Mouse (Mus musculus): ENCODE measurements around the gene Snf8. TPM values are rescaled to one million over a fixed set of nuclear protein-coding genes. Genes with fewer than 3 reads are reported as not detected.

Snf8 gene
- total and polyA plus RNA-seq, 2 experiments from 2014 or later = 23.2 to 114 TPM

DNA sequence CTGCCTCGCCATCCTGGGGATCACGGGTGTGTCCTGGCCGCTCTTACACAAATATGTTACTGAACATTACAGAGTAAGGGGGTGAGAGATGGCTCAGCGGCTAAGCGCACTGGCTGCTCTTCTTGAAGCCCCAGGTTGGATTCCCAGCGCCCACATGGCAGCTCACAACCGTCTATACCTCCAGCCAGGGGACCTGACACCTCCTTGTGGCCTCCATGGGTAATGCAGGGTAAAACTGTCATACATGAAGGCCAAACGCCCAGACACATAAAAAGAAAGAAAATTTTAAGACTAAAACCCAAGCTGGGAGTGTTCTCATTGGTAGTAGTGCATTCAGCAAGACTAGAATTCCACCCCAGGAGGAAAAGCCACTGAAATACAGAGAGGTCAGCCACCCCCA, 40.5 kb upstream of the Snf8 start:
- Histone ChIP-seq H3K9me3 (ENCODE audit: low read length) (no peaks in the 10 kb centered on the region), H3K4me2 (ENCODE audit: low read depth, low read length, poor library complexity, severe bottlenecking) (no peak overlapping the region), H3K27me3 (ENCODE audit: insufficient read depth, low read length) (no peaks in the 10 kb centered on the region), H3K4me3 (ENCODE audit: low read depth, low read length) (no peak overlapping the region), H3K4me1 (ENCODE audit: insufficient read depth, low read length) (no peaks in the 10 kb centered on the region), H3K36me3 (ENCODE audit: insufficient read depth, low read length) (no peaks in the 10 kb centered on the region), H3K9ac (replicated peaks; ENCODE audit: low read length, poor library complexity, severe bottlenecking) (no peak overlapping the region), H3K27ac (ENCODE audit: low read depth, low read length) (no peak overlapping the region)
- 98% methylated on average over 8 of the region's 8 CpGs for WGBS
- TF ChIP-seq CTCF (IDR thresholded peaks at IDR 0.05) = peak; percentile 15
- DNase-seq (ENCODE audit: low spot score) (no peak), ATAC-seq (ENCODE audit: low FRiP score) (no peak)

DNA sequence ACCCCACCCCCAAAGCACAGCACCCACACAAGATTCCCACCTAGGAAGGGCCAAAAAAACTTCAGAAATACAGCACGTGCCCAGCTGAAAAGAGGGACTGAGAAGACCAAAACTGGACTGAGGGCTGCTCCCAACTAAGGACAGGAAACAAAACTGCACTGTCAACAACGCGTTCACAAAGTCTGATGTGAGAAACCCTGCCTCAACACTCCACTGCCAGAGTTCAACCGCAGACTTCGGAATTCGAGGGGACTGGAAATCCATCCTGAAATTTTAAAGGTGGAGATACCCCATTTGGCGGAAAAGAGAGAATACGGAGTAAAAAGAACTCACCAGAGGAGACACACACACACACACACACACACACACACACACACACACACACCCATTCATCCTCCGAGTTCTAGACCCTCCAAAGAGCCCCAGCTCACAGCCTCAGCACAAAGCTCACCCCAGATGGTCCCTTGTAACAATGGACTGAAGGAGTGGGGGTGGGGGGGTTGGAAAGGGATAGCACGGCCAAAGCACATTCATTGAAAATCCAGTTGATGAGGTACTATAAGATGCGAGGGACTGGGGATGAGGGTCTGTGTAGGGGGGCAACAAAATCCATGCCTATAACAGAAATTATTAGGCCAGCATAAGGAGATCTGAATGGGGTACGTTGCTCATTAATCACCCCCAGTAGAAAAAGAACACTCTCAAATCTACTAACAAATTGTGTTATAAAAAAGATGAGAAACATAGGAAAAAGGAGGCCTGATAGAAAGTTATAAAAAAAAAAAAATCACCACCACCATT, 31.4 kb upstream of the Snf8 start:
- peak; percentile 19 for DNase-seq (ENCODE audit: low spot score)
- no peak overlapping the region for H3K27ac ChIP-seq (ENCODE audit: low read depth, low read length)

DNA sequence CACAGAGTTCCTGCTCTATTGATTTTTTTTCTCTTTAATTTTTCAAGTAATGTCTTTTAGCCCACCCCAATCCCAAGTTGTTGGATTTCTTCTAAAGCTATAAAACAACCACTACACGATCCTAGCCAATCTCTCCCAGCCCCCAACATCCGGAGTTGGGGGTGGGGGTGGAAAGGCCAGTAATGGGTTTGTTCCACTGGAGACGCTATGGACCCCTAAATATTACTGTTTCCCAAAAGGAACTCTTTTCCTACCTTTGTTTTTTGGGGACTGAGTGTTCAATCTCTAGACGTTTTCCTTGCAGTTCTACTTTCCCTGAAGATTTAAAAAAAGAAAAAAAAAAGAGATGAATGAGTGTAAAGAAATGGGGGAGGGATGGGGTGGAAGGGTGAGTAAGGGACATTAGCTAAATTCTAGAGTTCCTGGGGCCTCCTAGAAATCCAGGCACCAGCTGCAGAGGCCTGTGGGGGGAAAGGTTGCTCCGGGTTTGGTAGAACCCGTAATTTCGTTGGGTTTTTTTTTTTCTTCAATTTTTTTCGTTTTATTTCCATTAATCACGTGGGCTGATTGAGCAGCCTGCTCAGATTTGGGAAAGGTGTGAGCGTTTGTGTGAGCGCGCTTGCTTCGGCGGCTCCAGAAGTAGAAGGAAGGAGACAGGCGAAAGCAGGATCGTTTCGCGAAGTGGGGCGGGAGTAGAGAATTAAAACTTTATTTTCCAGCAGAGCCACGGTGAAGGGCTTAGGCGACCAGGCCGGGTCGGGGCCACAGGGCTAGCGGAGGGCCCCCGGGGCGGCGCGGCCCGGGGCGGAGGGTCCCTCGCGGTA, 30.5 kb upstream of the Snf8 start:
- peak overlapping the region; percentile 49 for H3K4me3 ChIP-seq (ENCODE audit: low read depth, low read length)
- DNase-seq (ENCODE audit: low spot score) (peak; percentile 28), ATAC-seq (ENCODE audit: low FRiP score) (no peak)
- WGBS = 2% methylated on average over 32 of the region's 32 CpGs
- H3K27me3 ChIP-seq (ENCODE audit: insufficient read depth, low read length) = no peaks in the 10 kb centered on the region
- peak overlapping the region; percentile 75 for H3K4me2 ChIP-seq (ENCODE audit: low read depth, low read length, poor library complexity, severe bottlenecking)
- H3K36me3 ChIP-seq (ENCODE audit: insufficient read depth, low read length) = no peaks in the 10 kb centered on the region
- peak overlapping the region; percentile 45 for H3K9ac ChIP-seq (replicated peaks; ENCODE audit: low read length, poor library complexity, severe bottlenecking)
- TF ChIP-seq CTCF (IDR thresholded peaks at IDR 0.05) = no peak
- H3K27ac ChIP-seq (ENCODE audit: low read depth, low read length) = no peak overlapping the region
- no peaks in the 10 kb centered on the region; the same call in 1 of the 2 replicates for H3K4me1 ChIP-seq (ENCODE audit: insufficient read depth, low read length)
- H3K9me3 ChIP-seq (ENCODE audit: low read length) = no peaks in the 10 kb centered on the region

More for the DNA sequence above, 31.4 kb upstream of the Snf8 start:
- H3K9me3 ChIP-seq (ENCODE audit: low read length) = no peaks in the 10 kb centered on the region
- no peaks in the 10 kb centered on the region for H3K27me3 ChIP-seq (ENCODE audit: insufficient read depth, low read length)
- H3K4me2 ChIP-seq (ENCODE audit: low read depth, low read length, poor library complexity, severe bottlenecking) = peak overlapping the region; percentile 22
- ATAC-seq (ENCODE audit: low FRiP score) = no peak
- H3K36me3 ChIP-seq (ENCODE audit: insufficient read depth, low read length) = no peaks in the 10 kb centered on the region
- no peak overlapping the region for H3K4me3 ChIP-seq (ENCODE audit: low read depth, low read length)
- 12% methylated on average over 12 of the region's 12 CpGs for WGBS
- no peaks in the 10 kb centered on the region; the same call in 1 of the 2 replicates for H3K4me1 ChIP-seq (ENCODE audit: insufficient read depth, low read length)
- H3K9ac ChIP-seq (replicated peaks; ENCODE audit: low read length, poor library complexity, severe bottlenecking) = no peak overlapping the region
- TF ChIP-seq CTCF (IDR thresholded peaks at IDR 0.05) = no peak

DNA sequence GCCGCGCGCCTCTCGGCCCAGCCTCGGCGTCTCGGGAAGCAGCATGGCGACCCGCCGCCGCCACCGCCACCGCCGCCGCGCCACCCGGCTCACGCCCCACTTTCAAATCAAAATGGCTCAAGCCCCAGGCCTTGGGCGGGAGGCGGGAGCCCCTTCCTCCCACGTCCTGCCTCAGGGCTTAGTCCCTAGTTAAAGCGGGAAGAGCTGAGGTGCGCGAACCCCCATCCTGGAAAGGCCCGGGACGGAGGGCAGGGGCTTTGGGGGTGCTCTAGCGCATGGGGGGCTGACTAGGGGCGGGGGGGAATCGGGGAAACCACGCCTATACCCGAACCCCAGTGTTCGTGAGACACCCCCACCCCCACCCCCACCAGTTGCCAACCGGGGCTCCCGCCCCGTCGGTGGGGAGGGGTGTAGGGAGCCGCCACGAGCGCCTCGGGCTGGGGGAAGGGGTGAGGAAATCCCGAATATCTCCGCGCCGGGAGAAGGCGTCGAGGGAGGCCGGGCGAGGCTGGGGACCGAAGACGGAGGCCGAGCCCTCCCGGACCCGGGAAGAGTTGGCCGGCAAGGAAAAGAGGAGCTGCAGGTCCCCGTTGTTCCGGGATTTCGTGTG, 29.8 kb upstream of the Snf8 start:
- no peak overlapping the region for H3K27ac ChIP-seq (ENCODE audit: low read depth, low read length)
- no peak for TF ChIP-seq CTCF (IDR thresholded peaks at IDR 0.05)
- H3K9ac ChIP-seq (replicated peaks; ENCODE audit: low read length, poor library complexity, severe bottlenecking) = peak overlapping the region; percentile 45
- DNase-seq (ENCODE audit: low spot score) (no peak), ATAC-seq (ENCODE audit: low FRiP score) (no peak)
- H3K36me3 ChIP-seq (ENCODE audit: insufficient read depth, low read length) = no peaks in the 10 kb centered on the region
- no peaks in the 10 kb centered on the region; the same call in 1 of the 2 replicates for H3K4me1 ChIP-seq (ENCODE audit: insufficient read depth, low read length)
- H3K4me2 ChIP-seq (ENCODE audit: low read depth, low read length, poor library complexity, severe bottlenecking) = peak overlapping the region; percentile 75
- no peaks in the 10 kb centered on the region for H3K9me3 ChIP-seq (ENCODE audit: low read length)
- peak overlapping the region; percentile 49 for H3K4me3 ChIP-seq (ENCODE audit: low read depth, low read length)
- WGBS = under 1% methylated on average over 42 of the region's 57 CpGs
- no peaks in the 10 kb centered on the region for H3K27me3 ChIP-seq (ENCODE audit: insufficient read depth, low read length)

DNA sequence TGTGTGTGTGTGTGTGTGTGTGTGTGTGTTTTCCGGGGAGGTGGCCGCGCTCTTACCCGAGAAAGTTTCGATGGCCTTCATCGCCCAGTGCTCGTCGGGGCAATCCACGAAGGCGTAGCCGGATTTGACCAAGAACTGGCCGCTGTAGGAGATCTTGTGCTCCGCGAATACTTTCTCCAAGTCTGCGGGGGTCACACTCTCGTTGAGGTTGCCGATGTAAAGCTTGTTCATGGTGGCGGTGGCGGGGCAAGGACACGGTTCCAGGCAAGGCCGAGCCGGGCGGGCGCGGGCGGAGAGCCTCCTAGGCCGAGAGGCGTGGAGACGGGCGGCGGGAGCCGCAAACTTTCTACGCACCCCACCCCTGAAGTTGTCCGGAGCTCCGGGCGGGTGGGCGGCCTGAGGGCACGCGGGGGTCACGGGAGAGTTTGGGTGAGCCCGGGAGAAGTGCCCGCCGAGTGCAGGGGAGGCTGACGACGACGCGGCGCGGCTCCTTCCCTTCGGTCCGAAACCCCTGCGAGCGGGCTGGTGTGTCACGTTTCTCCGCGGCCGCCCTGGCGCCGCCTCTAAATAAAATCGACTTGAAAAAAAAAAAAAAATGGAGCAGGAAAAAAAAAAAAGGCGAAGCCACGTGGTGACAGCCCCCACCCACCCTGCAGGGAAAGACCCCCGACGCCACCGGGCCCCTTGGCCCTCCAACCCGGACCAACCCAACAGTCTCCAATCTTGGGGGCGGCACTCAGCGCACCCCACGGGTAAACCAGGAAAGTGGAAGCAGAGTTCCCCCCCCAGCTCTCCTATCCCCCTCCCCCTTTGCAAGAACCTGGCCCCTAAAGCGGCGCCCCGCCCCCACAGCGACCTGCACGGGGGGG, 29.0 kb upstream of the Snf8 start, which contains the start of gene Igf2bp1:
Gene Igf2bp1 (minus strand): TSS at position 538 of the 869 bp plus-strand sequence.
- TF ChIP-seq CTCF (IDR thresholded peaks at IDR 0.05) = no peak
- Histone ChIP-seq H3K4me3 (ENCODE audit: low read depth, low read length) (peak within 1 kb of the TSS; percentile 49), H3K36me3 (ENCODE audit: insufficient read depth, low read length) (no peaks in the 10 kb centered on the region), H3K4me2 (ENCODE audit: low read depth, low read length, poor library complexity, severe bottlenecking) (peak within 1 kb of the TSS; percentile 75), H3K27me3 (ENCODE audit: insufficient read depth, low read length) (no peaks in the 10 kb centered on the region), H3K27ac (ENCODE audit: low read depth, low read length) (0 out of 2 replicates have a peak within 1 kb of the TSS, but pooled peaks have one; percentile 12), H3K4me1 (ENCODE audit: insufficient read depth, low read length) (no peaks in the 10 kb centered on the region; the same call in 1 of the 2 replicates), H3K9ac (replicated peaks; ENCODE audit: low read length, poor library complexity, severe bottlenecking) (peak within 1 kb of the TSS; percentile 55), H3K9me3 (ENCODE audit: low read length) (no peaks in the 10 kb centered on the region)
- ATAC-seq (ENCODE audit: low FRiP score) = peak; percentile 54
- under 1% methylated on average over 62 of the region's 74 CpGs for WGBS
- DNase-seq (ENCODE audit: low spot score) = peak; percentile 56
